Comparison of ENCODE assay signal across 23 mouse cellular contexts in genomic region chr17:26231156-26231555, GRCm38 (mm10). TPM values are rescaled to one million over a fixed set of nuclear protein-coding genes. Genes with fewer than 3 reads are reported as not detected.
A peak's percentile ranks its signal among the peaks of the same experiment; 100 is the strongest.
DNase-seq lines count a peak whose midpoint lies in the region; ATAC-seq and TF ChIP-seq lines count a peak whose summit lies in the region.
"Had no signal": no experiment of that assay in that cellular context is flagged by ENCODE, and none has a peak within 500 bp of the region (broad histone marks: within the 10 kb centered on the region; RNA-seq: fewer than 3 reads in every experiment).

No protein-coding gene starts in this region.

- no peak overlapping the region for H3K4me3 ChIP-seq in liver, embryonic 16.5 days (ENCODE audit: low read depth, low read length)
- H3K4me3 ChIP-seq in liver, embryonic 11.5 days (ENCODE audit: low read depth, low read length): no peak overlapping the region
- H3K4me3 ChIP-seq in bone marrow, adult 2 months (replicated peaks; ENCODE audit: control insufficient read depth, low read depth, low read length): no peak overlapping the region
- H3K4me3 ChIP-seq in macrophage (ENCODE audit: inconsistent target): no peak overlapping the region
- no peak overlapping the region for H3K4me3 ChIP-seq in cerebellum, adult 2 months (replicated peaks; ENCODE audit: insufficient read depth, low read depth, low read length)
- H3K4me3 ChIP-seq in neural tube, embryonic 15.5 days (replicated peaks): no peak overlapping the region
- H3K4me3 ChIP-seq: embryonic facial prominence, embryonic 13.5 days; forebrain, embryonic 12.5 days; heart, embryonic 10.5 days; hindbrain, embryonic 12.5 days had no signal

- 60% methylated on average over 5 of the region's 5 CpGs for WGBS in liver, embryonic 16.5 days (ENCODE audit: insufficient replicate concordance)
- 76% methylated on average over 5 of the region's 5 CpGs for WGBS in liver, embryonic 11.5 days
- WGBS in bone marrow, adult 2 months: 30% methylated on average over 5 of the region's 5 CpGs
- WGBS in macrophage (ENCODE audit: missing documents): 34% methylated on average over 5 of the region's 5 CpGs
- 88% methylated on average over 5 of the region's 5 CpGs for WGBS in cerebellum, adult 2 months
- WGBS in neural tube, embryonic 15.5 days: 90% methylated on average over 5 of the region's 5 CpGs

- no peak for ATAC-seq in liver, embryonic 16.5 days (ENCODE audit: low read depth)
- no peak for ATAC-seq in liver, embryonic 11.5 days (replicated peaks; ENCODE audit: low FRiP score)
- no peak for ATAC-seq in neural tube, embryonic 15.5 days (ENCODE audit: low FRiP score)
- ATAC-seq: activated CD4-positive, CD25-positive, alpha-beta regulatory T cell, adult 4 months; forebrain, embryonic 16.5 days; hindbrain, embryonic 16.5 days; inflammation-experienced regulatory T-cells, adult 6 months had no signal

- H3K27ac ChIP-seq in liver, embryonic 16.5 days (ENCODE audit: low read length): 0 out of 2 replicates have a peak overlapping the region, but pooled peaks have one; percentile 17
- H3K27ac ChIP-seq in liver, embryonic 11.5 days (ENCODE audit: low read depth, low read length): no peak overlapping the region
- H3K27ac ChIP-seq in bone marrow, adult 2 months (ENCODE audit: control insufficient read depth, insufficient read depth, low read depth, low read length, poor library complexity): peak overlapping the region; percentile 37; the same call in 1 of the 2 replicates
- H3K27ac ChIP-seq in macrophage: peak overlapping the region; percentile 86
- H3K27ac ChIP-seq in cerebellum, adult 2 months (ENCODE audit: insufficient read depth, low read length): no peak overlapping the region
- H3K27ac ChIP-seq in neural tube, embryonic 15.5 days (replicated peaks): no peak overlapping the region
- H3K27ac ChIP-seq: embryonic facial prominence, embryonic 13.5 days; forebrain, embryonic 12.5 days; heart, embryonic 10.5 days; hindbrain, embryonic 12.5 days had no signal

- no peak for TF ChIP-seq CTCF in bone marrow, adult 2 months (IDR thresholded peaks at IDR 0.05; ENCODE audit: control insufficient read depth, insufficient read depth, low read length)
- no peak for TF ChIP-seq CTCF in cerebellum, adult 2 months (IDR thresholded peaks at IDR 0.05; ENCODE audit: borderline replicate concordance, insufficient read depth, low read depth, low read length)

- no peak for DNase-seq in liver, embryonic 11.5 days (ENCODE audit: low spot score)
- peak; percentile 48 for DNase-seq in ES-CJ7 (ENCODE audit: low read depth, low spot score)
- DNase-seq in cerebellum, adult 2 months: no peak
- DNase-seq: adrenal gland, postnatal 14 days; cerebellum, adult 11-12 months; cerebellum, adult 9-11 months; cerebellum, postnatal 36 days; gastrocnemius, postnatal 14 days; heart, postnatal 10 days; heart, postnatal 4 days had no signal

- no peaks in the 10 kb centered on the region for H3K36me3 ChIP-seq in liver, embryonic 16.5 days (ENCODE audit: control insufficient read depth, insufficient read depth)
- no peaks in the 10 kb centered on the region for H3K36me3 ChIP-seq in liver, embryonic 11.5 days (ENCODE audit: control insufficient read depth, insufficient read depth, low read length)
- H3K36me3 ChIP-seq in macrophage (ENCODE audit: inconsistent target): no peaks in the 10 kb centered on the region
- no peaks in the 10 kb centered on the region for H3K36me3 ChIP-seq in neural tube, embryonic 15.5 days
- H3K36me3 ChIP-seq: forebrain, embryonic 12.5 days; heart, embryonic 10.5 days; hindbrain, embryonic 12.5 days had no signal

- no peaks in the 10 kb centered on the region for H3K27me3 ChIP-seq in liver, embryonic 16.5 days (ENCODE audit: control insufficient read depth, insufficient read depth, low read depth, low read length)
- no peaks in the 10 kb centered on the region for H3K27me3 ChIP-seq in liver, embryonic 11.5 days (replicated peaks; ENCODE audit: control insufficient read depth, insufficient read depth, low read length)
- H3K27me3 ChIP-seq in cerebellum, adult 2 months (ENCODE audit: control insufficient read depth, insufficient read depth, low read length): no peaks in the 10 kb centered on the region
- H3K27me3 ChIP-seq in neural tube, embryonic 15.5 days (replicated peaks): no peaks in the 10 kb centered on the region
- H3K27me3 ChIP-seq: embryonic facial prominence, embryonic 13.5 days; forebrain, embryonic 12.5 days; hindbrain, embryonic 12.5 days had no signal

- H3K79me2 ChIP-seq in macrophage (ENCODE audit: inconsistent target): peaks cover 87% of the 10 kb centered on the region

- H3K9ac ChIP-seq in liver, embryonic 16.5 days (ENCODE audit: low read depth, low read length): no peak overlapping the region
- H3K9ac ChIP-seq in liver, embryonic 11.5 days (ENCODE audit: low read depth, low read length): no peak overlapping the region
- no peak overlapping the region for H3K9ac ChIP-seq in neural tube, embryonic 15.5 days (replicated peaks)
- H3K9ac ChIP-seq: embryonic facial prominence, embryonic 13.5 days; forebrain, embryonic 12.5 days; hindbrain, embryonic 12.5 days had no signal

- no peaks in the 10 kb centered on the region; the same call in 1 of the 2 replicates for H3K4me1 ChIP-seq in liver, embryonic 16.5 days (ENCODE audit: control insufficient read depth, low read depth, low read length)
- H3K4me1 ChIP-seq in liver, embryonic 11.5 days (replicated peaks; ENCODE audit: control insufficient read depth, insufficient read depth, low read length): no peaks in the 10 kb centered on the region
- peaks cover 3% of the 10 kb centered on the region; the same call in 1 of the 2 replicates for H3K4me1 ChIP-seq in bone marrow, adult 2 months (ENCODE audit: control insufficient read depth, insufficient read depth, low read length)
- H3K4me1 ChIP-seq in cerebellum, adult 2 months (ENCODE audit: control insufficient read depth, insufficient read depth, low read length): no peaks in the 10 kb centered on the region; the same call in 1 of the 2 replicates
- 0 out of 2 replicates have a peak, but pooled peaks cover 3% of the 10 kb centered on the region for H3K4me1 ChIP-seq in neural tube, embryonic 15.5 days

- no peak for TF ChIP-seq POLR2A in bone marrow, adult 2 months (IDR thresholded peaks at IDR 0.05; ENCODE audit: borderline replicate concordance, control insufficient read depth, low read depth, low read length)
- TF ChIP-seq POLR2A in cerebellum, adult 2 months (IDR thresholded peaks at IDR 0.05; ENCODE audit: borderline replicate concordance, insufficient read depth, low read length): no peak

- no peaks in the 10 kb centered on the region for H3K9me3 ChIP-seq in liver, embryonic 16.5 days (replicated peaks; ENCODE audit: control insufficient read depth, low read length)
- no peaks in the 10 kb centered on the region for H3K9me3 ChIP-seq in liver, embryonic 11.5 days (ENCODE audit: control insufficient read depth, low read length)
- no peaks in the 10 kb centered on the region for H3K9me3 ChIP-seq in neural tube, embryonic 15.5 days (replicated peaks)
- H3K9me3 ChIP-seq: embryonic facial prominence, embryonic 13.5 days; forebrain, embryonic 12.5 days; G1E; heart, embryonic 10.5 days; hindbrain, embryonic 12.5 days had no signal

- no peak overlapping the region for H3K4me2 ChIP-seq in liver, embryonic 16.5 days (ENCODE audit: low read depth, low read length)
- no peak overlapping the region for H3K4me2 ChIP-seq in liver, embryonic 11.5 days
- no peak overlapping the region for H3K4me2 ChIP-seq in neural tube, embryonic 15.5 days
- H3K4me2 ChIP-seq: embryonic facial prominence, embryonic 13.5 days; forebrain, embryonic 12.5 days; hindbrain, embryonic 12.5 days had no signal

RNA-seq across cellular contexts. Expression of gene Fam234a, which starts 12.9 kb away (rescaled TPM):
- polyA plus RNA-seq in liver, embryonic 16.5 days (2015; fragmentation: Nextera tagmentation; extraction: Ambion mirVana): 18.5 and 21.4 TPM in 2 replicates
- 19.6 and 20.2 TPM in 2 replicates for polyA plus RNA-seq in liver, embryonic 11.5 days (2014; fragmentation: Nextera tagmentation; extraction: Ambion mirVana)
- polyA plus RNA-seq in bone marrow, adult 2 months (2011; ENCODE audit: insufficient read depth, insufficient read length, low replicate concordance, missing spikeins): 4.7 and 9.0 TPM in 2 replicates
- total RNA-seq in macrophage (2018; cell fraction: chromatin; rRNA removed): 100 to 1,000 TPM in 2 of 26 experiments, 10 to 100 TPM in 24; 12.4 to 114 (median 48.7) TPM
- 100 to 1,000 TPM in 25 of 26 experiments, 10 to 100 TPM in 1; 95.8 to 167 (median 130) TPM for total RNA-seq in macrophage (2018; cell fraction: cytosol; rRNA removed)
- total RNA-seq in macrophage (2018; cell fraction: nucleus; rRNA removed): 100 to 1,000 TPM in 23 of 26 experiments, 10 to 100 TPM in 3; 37.4 to 192 (median 141) TPM
- 73.6 to 152 TPM (median 101 TPM) in 3 replicates for polyA plus RNA-seq in macrophage (2018)
- polyA plus RNA-seq in cerebellum, adult 2 months (2012; rRNA removed): 30.3 and 34.3 TPM in 2 replicates
- 32.7 and 35.1 TPM in 2 replicates for polyA plus RNA-seq in neural tube, embryonic 15.5 days (2015; fragmentation: Nextera tagmentation; extraction: Ambion mirVana)

RNA-seq across cellular contexts. Expression of gene Luc7l, which starts 21.5 kb away (rescaled TPM):
- polyA plus RNA-seq in liver, embryonic 16.5 days (2015; fragmentation: Nextera tagmentation; extraction: Ambion mirVana): 25.4 and 26.8 TPM in 2 replicates
- 107 and 110 TPM in 2 replicates for polyA plus RNA-seq in liver, embryonic 11.5 days (2014; fragmentation: Nextera tagmentation; extraction: Ambion mirVana)
- polyA plus RNA-seq in bone marrow, adult 2 months (2011; ENCODE audit: insufficient read depth, insufficient read length, low replicate concordance, missing spikeins): 45.6 and 59.8 TPM in 2 replicates
- total RNA-seq in macrophage (2018; cell fraction: chromatin; rRNA removed): 100 to 1,000 TPM in 24 of 26 experiments, 10 to 100 TPM in 2; 88.5 to 241 (median 151) TPM
- total RNA-seq in macrophage (2018; cell fraction: cytosol; rRNA removed): 10 to 100 TPM in 24 of 26 experiments, 1 to 10 TPM in 2; 9.6 to 28.3 (median 18.0) TPM
- 100 to 1,000 TPM in 11 of 26 experiments, 10 to 100 TPM in 15; 54.8 to 171 (median 85.8) TPM for total RNA-seq in macrophage (2018; cell fraction: nucleus; rRNA removed)
- polyA plus RNA-seq in macrophage (2018): 27.9 to 31.3 TPM (median 28.9 TPM) in 3 replicates
- polyA plus RNA-seq in cerebellum, adult 2 months (2012; rRNA removed): 52.5 and 54.9 TPM in 2 replicates
- 97.7 and 102 TPM in 2 replicates for polyA plus RNA-seq in neural tube, embryonic 15.5 days (2015; fragmentation: Nextera tagmentation; extraction: Ambion mirVana)

RNA-seq across cellular contexts. Expression of gene Arhgdig, which starts 23.6 kb away (rescaled TPM):
- 3.3 TPM in 2 replicates for polyA plus RNA-seq in liver, embryonic 16.5 days (2015; fragmentation: Nextera tagmentation; extraction: Ambion mirVana)
- polyA plus RNA-seq in liver, embryonic 11.5 days (2014; fragmentation: Nextera tagmentation; extraction: Ambion mirVana): 27.7 and 28.8 TPM in 2 replicates
- 4.0 TPM in 1 of 2 replicates, not detected in the other for polyA plus RNA-seq in bone marrow, adult 2 months (2011; ENCODE audit: insufficient read depth, insufficient read length, low replicate concordance, missing spikeins)
- total RNA-seq in macrophage (2018; cell fraction: chromatin; rRNA removed): not detected
- total RNA-seq in macrophage (2018; cell fraction: cytosol; rRNA removed): not detected
- total RNA-seq in macrophage (2018; cell fraction: nucleus; rRNA removed): not detected
- polyA plus RNA-seq in macrophage (2018): not detected in 3 replicates
- polyA plus RNA-seq in cerebellum, adult 2 months (2012; rRNA removed): 59.9 and 80.0 TPM in 2 replicates
- polyA plus RNA-seq in neural tube, embryonic 15.5 days (2015; fragmentation: Nextera tagmentation; extraction: Ambion mirVana): 184 and 242 TPM in 2 replicates
- polyA plus RNA-seq: activated CD4-positive, CD25-positive, alpha-beta regulatory T cell, adult 4 months; inflammation-experienced regulatory T-cells, adult 6 months had no signal

RNA-seq across cellular contexts. Expression of gene Rgs11, which starts 28.4 kb away (rescaled TPM):
- polyA plus RNA-seq in liver, embryonic 16.5 days (2015; fragmentation: Nextera tagmentation; extraction: Ambion mirVana): 0.48 and 0.63 TPM in 2 replicates
- polyA plus RNA-seq in liver, embryonic 11.5 days (2014; fragmentation: Nextera tagmentation; extraction: Ambion mirVana): 2.2 and 2.4 TPM in 2 replicates
- 1.2 TPM in 1 of 2 replicates, not detected in the other for polyA plus RNA-seq in bone marrow, adult 2 months (2011; ENCODE audit: insufficient read depth, insufficient read length, low replicate concordance, missing spikeins)
- 10 to 100 TPM in 9 of 26 experiments, 1 to 10 TPM in 7, under 1 TPM in 8, not detected in 2; 0.45 to 22.3 (median 5.9) TPM for total RNA-seq in macrophage (2018; cell fraction: chromatin; rRNA removed)
- total RNA-seq in macrophage (2018; cell fraction: cytosol; rRNA removed): under 1 TPM in 12 of 26 experiments, not detected in 14; 0.05 to 0.93 (median 0.26) TPM
- 10 to 100 TPM in 8 of 26 experiments, 1 to 10 TPM in 7, under 1 TPM in 9, not detected in 2; 0.24 to 24.9 (median 5.2) TPM for total RNA-seq in macrophage (2018; cell fraction: nucleus; rRNA removed)
- 0.07 to 1.2 TPM (median 0.88 TPM) in 3 replicates for polyA plus RNA-seq in macrophage (2018)
- polyA plus RNA-seq in cerebellum, adult 2 months (2012; rRNA removed): 21.1 and 23.0 TPM in 2 replicates
- 21.4 and 25.9 TPM in 2 replicates for polyA plus RNA-seq in neural tube, embryonic 15.5 days (2015; fragmentation: Nextera tagmentation; extraction: Ambion mirVana)

RNA-seq across cellular contexts. Expression of gene Pdia2, which starts 32.3 kb away (rescaled TPM):
- 55.6 and 65.1 TPM in 2 replicates for polyA plus RNA-seq in liver, embryonic 16.5 days (2015; fragmentation: Nextera tagmentation; extraction: Ambion mirVana)
- 62.4 and 68.8 TPM in 2 replicates for polyA plus RNA-seq in liver, embryonic 11.5 days (2014; fragmentation: Nextera tagmentation; extraction: Ambion mirVana)
- polyA plus RNA-seq in bone marrow, adult 2 months (2011; ENCODE audit: insufficient read depth, insufficient read length, low replicate concordance, missing spikeins): 10.9 and 23.9 TPM in 2 replicates
- not detected for total RNA-seq in macrophage (2018; cell fraction: chromatin; rRNA removed)
- total RNA-seq in macrophage (2018; cell fraction: cytosol; rRNA removed): not detected
- total RNA-seq in macrophage (2018; cell fraction: nucleus; rRNA removed): not detected
- not detected in 3 replicates for polyA plus RNA-seq in macrophage (2018)
- 0.07 and 0.10 TPM in 2 replicates for polyA plus RNA-seq in cerebellum, adult 2 months (2012; rRNA removed)
- polyA plus RNA-seq in neural tube, embryonic 15.5 days (2015; fragmentation: Nextera tagmentation; extraction: Ambion mirVana): 0.23 and 0.73 TPM in 2 replicates
- total RNA-seq: gastrocnemius, postnatal 14 days; heart, postnatal 10 days; heart, postnatal 4 days had no signal
- polyA plus RNA-seq: activated CD4-positive, CD25-positive, alpha-beta regulatory T cell, adult 4 months; forebrain, embryonic 16.5 days; inflammation-experienced regulatory T-cells, adult 6 months had no signal

Comparison
In these comparisons a context has a peak if more than half of its experiments do, and no peak if none do; other contexts are left out.
1. H3K27ac ChIP-seq: peak in liver, embryonic 16.5 days (single experiment), bone marrow, adult 2 months (single experiment) and macrophage (single experiment); none in liver, embryonic 11.5 days (single experiment), cerebellum, adult 2 months (single experiment) and neural tube, embryonic 15.5 days (single experiment).